Mouse (Mus musculus): ENCODE data around the gene Zic2. TPM values are rescaled to one million over a fixed set of nuclear protein-coding genes. Genes with fewer than 3 reads are reported as not detected.
"Not testable (repeated sequence)": the region's sequence is repeated elsewhere in the genome, so short reads cannot be mapped to it uniquely, and the experiment has no call there.

Zic2 gene
- polyA plus RNA-seq, 1 experiment from 2014 or later, result 16.2 TPM

DNA sequence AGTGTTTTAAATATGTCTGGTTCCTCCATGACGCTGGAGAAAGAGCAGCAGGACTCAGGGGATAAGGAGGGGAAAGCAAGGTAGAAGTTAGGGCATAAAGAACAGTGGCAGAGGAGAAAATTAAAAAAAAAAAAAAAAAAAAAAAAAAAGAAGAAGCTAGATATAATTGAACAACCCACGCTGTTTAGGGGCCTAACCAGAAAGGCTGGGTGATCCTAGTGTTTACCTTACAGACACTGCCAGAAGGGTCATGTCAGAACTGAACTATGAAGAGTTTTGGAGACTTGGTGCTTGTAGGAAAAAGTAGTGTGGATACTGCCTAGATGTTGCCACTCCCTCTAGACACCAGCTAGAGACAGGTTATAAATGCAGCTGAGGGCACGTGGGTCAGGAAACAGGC is 13.7 kb upstream of the Zic2 start:
- DNase-seq (ENCODE audit: low read depth, low spot score) (no peak), ATAC-seq (no peak)
- POLR2A ChIA-PET, result interaction anchor here (0.6 to 0.9 kb wide), 2 partner anchors 14 to 114 kb away, joined by 3 read pairs; no protein-coding TSS in a partner anchor
- no peaks in the 10 kb centered on the region for H3K27me3 ChIP-seq
- TF ChIP-seq CTCF (IDR thresholded peaks at IDR 0.05), result no peak
- CTCF ChIA-PET, result no interaction called here
- in situ Hi-C loops (cut with MboI; ENCODE audit: low pct_unique_long_range_greater_than_20kb), result loop anchor here (5.0 to 25.0 kb wide), 2 partner anchors 84 to 224 kb away; no protein-coding TSS in a partner anchor

DNA sequence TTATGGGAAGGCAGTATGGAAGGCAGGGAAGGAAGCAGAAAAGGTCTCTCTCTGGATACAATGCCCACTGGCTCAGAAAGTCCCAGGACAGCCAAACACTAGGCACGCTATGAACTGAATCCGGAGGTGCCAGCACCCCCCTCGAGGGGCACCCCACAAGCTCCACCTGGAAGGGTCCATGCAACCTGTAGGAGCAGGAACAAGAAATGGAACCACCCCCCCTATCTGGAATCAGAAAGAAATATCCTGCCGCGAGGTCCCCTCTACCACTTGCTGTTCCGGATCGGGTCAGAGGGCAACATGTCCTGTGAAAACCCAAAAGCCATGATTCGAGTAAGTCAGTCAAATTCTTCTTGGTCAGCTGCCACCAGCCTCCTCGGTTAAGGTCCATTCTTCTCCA is 13.3 kb upstream of the Zic2 start:
- no peak for ATAC-seq
- no peak for DNase-seq (ENCODE audit: low read depth, low spot score)
- no peaks in the 10 kb centered on the region for H3K27me3 ChIP-seq
- POLR2A ChIA-PET, result interaction anchor here (0.6 to 0.9 kb wide), 2 partner anchors 15 to 115 kb away, joined by 3 read pairs; no protein-coding TSS in a partner anchor
- in situ Hi-C loops (cut with MboI; ENCODE audit: low pct_unique_long_range_greater_than_20kb), result loop anchor here (5.0 to 25.0 kb wide), 2 partner anchors 85 to 225 kb away; no protein-coding TSS in a partner anchor
- no peak for TF ChIP-seq CTCF (IDR thresholded peaks at IDR 0.05)
- CTCF ChIA-PET, result no interaction called here

DNA sequence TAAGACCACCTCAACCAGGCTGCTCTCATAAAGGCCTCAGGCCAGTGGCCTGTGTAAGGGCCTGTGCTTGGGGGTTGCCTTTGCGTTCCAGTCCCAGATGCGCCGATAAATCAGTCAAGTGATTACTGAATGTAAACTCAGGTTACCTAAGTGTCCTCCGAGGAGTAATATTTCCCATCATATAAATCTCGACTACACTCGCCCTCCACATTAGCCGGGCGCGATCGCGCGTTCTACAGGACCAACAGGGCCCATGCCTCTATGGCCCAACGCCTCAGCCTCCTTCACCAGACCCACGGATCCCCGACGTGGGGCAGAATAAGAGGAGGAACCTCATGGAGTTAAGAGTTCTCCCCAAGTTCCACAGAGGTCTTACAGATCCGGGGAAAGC is 12.6 kb upstream of the Zic2 start:
- in situ Hi-C loops (cut with MboI; ENCODE audit: low pct_unique_long_range_greater_than_20kb), result loop anchor here (5.0 to 25.0 kb wide), 2 partner anchors 85 to 225 kb away; no protein-coding TSS in a partner anchor
- no peak for TF ChIP-seq CTCF (IDR thresholded peaks at IDR 0.05)
- CTCF ChIA-PET, result no interaction called here
- POLR2A ChIA-PET, result no interaction called here
- ATAC-seq (no peak), DNase-seq (ENCODE audit: low read depth, low spot score) (no peak)
- H3K27me3 ChIP-seq, result no peaks in the 10 kb centered on the region

DNA sequence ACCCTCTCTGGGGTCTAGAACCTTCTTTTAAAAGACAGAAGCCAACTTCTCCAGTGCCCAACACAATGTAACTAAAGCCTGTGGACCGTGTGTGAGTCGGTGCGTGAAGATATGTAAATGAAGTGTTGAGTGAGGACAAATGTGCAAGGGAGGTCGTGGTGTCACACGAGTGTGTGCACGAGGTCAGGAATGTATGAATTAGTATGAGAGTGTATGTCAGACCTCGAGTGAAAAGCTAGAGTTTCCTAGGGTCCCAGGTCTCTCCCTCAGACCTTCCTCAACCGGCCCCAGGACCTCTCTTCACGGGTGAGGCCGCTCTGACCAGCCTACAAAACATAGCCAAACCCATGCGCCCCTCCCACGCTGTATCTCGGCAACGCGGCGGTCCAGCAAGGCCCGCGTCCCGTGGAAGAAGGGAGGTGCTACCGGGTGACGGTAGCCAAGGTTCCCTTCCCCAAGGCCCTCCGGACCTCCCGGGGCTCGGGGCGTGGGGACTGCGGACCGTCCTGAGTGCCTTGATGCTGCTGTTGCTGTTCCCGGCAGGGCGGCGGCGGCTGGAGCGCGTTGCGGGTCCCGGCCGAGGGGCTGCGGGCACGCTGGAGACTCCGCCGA is 12.0 kb upstream of the Zic2 start:
- peak; percentile 31 for ATAC-seq
- no peak for DNase-seq (ENCODE audit: low read depth, low spot score)
- in situ Hi-C loops (cut with MboI; ENCODE audit: low pct_unique_long_range_greater_than_20kb), result loop anchor here (5.0 to 25.0 kb wide), 2 partner anchors 86 to 226 kb away; no protein-coding TSS in a partner anchor

GRCm38 (mm10) chr14:122463734-122464341 is 11.4 kb upstream of the Zic2 start:
- H3K27me3 ChIP-seq; CTCF ChIA-PET; DNase-seq (ENCODE audit: low read depth, low spot score): not testable (repeated sequence)
- POLR2A ChIA-PET, result interaction anchor here (0.7 to 2.6 kb wide), 3 partner anchors 11 to 240 kb away, joined by 3 to 17 read pairs (median 7); partner anchors contain the start of gene Zic2
- peak; percentile 83 for ATAC-seq
- in situ Hi-C loops (cut with MboI; ENCODE audit: low pct_unique_long_range_greater_than_20kb), result loop anchor here (5.0 to 25.0 kb wide), 2 partner anchors 87 to 227 kb away; no protein-coding TSS in a partner anchor

More for the DNA sequence above, 12.0 kb upstream of the Zic2 start:
- H3K27me3 ChIP-seq, result no peaks in the 10 kb centered on the region
- ChIA-PET CTCF (no interaction called here), POLR2A (no interaction called here)
- TF ChIP-seq CTCF (IDR thresholded peaks at IDR 0.05), result no peak

GRCm38 (mm10) chr14:122464351-122464762 is 10.9 kb upstream of the Zic2 start:
- TF ChIP-seq CTCF (IDR thresholded peaks at IDR 0.05), result no peak
- POLR2A ChIA-PET, result interaction anchor here (0.7 to 2.6 kb wide), 4 partner anchors 10 to 241 kb away, joined by 3 to 17 read pairs (median 5); partner anchors contain the start of gene Zic2
- in situ Hi-C loops (cut with MboI; ENCODE audit: low pct_unique_long_range_greater_than_20kb), result loop anchor here (5.0 to 25.0 kb wide), 2 partner anchors 87 to 227 kb away; no protein-coding TSS in a partner anchor
- CTCF ChIA-PET, result no interaction called here
- H3K27me3 ChIP-seq, result no peaks in the 10 kb centered on the region
- no peak for DNase-seq (ENCODE audit: low read depth, low spot score)
- peak; percentile 48 for ATAC-seq

- ChIA-PET POLR2A (interaction anchor here (0.6 to 2.6 kb wide), 4 partner anchors 10 to 241 kb away, joined by 3 to 17 read pairs (median 5); partner anchors contain the start of gene Zic2), CTCF (interaction anchor here (1.4 kb wide), 1 partner anchor 11 kb away, joined by 3 read pairs; no protein-coding TSS in a partner anchor)
- H3K27me3 ChIP-seq, result no peaks in the 10 kb centered on the region
- TF ChIP-seq CTCF (IDR thresholded peaks at IDR 0.05), result no peak
- ATAC-seq, result peak; percentile 10
- DNase-seq (ENCODE audit: low read depth, low spot score), result no peak
- in situ Hi-C loops (cut with MboI; ENCODE audit: low pct_unique_long_range_greater_than_20kb), result loop anchor here (5.0 to 25.0 kb wide), 2 partner anchors 88 to 228 kb away; no protein-coding TSS in a partner anchor
These were observed 10.2 kb upstream of the Zic2 start, which contains the start of gene Zic5 for GRCm38 (mm10) chr14:122464763-122465741. Zic5 (minus strand) TSS chr14:122465677.

GRCm38 (mm10) chr14:122465931-122466490 is 9.2 kb upstream of the Zic2 start:
- TF ChIP-seq CTCF (IDR thresholded peaks at IDR 0.05), result no peak
- H3K27me3 ChIP-seq, result no peaks in the 10 kb centered on the region
- no peak for DNase-seq (ENCODE audit: low read depth, low spot score)
- ATAC-seq, result no peak
- CTCF ChIA-PET, result interaction anchor here (1.4 kb wide), 1 partner anchor 12 kb away, joined by 3 read pairs; no protein-coding TSS in a partner anchor
- in situ Hi-C loops (cut with MboI; ENCODE audit: low pct_unique_long_range_greater_than_20kb), result loop anchor here (25.0 kb wide), 1 partner anchor 229 kb away; no protein-coding TSS in a partner anchor
- POLR2A ChIA-PET, result interaction anchor here (0.6 to 2.6 kb wide), 2 partner anchors 9 to 64 kb away, joined by 7 to 17 read pairs; partner anchors contain the start of gene Zic2

- in situ Hi-C loops (cut with MboI; ENCODE audit: low pct_unique_long_range_greater_than_20kb), result loop anchor here (25.0 kb wide), 1 partner anchor 230 kb away; no protein-coding TSS in a partner anchor
- no peaks in the 10 kb centered on the region for H3K27me3 ChIP-seq
- ChIA-PET POLR2A (no interaction called here), CTCF (no interaction called here)
- no peak for DNase-seq (ENCODE audit: low read depth, low spot score)
- no peak for ATAC-seq
- TF ChIP-seq CTCF (IDR thresholded peaks at IDR 0.05), result no peak
These were observed 8.4 kb upstream of the Zic2 start for GRCm38 (mm10) chr14:122466756-122467362.
